Mouse (Mus musculus): Measurements from ENCODE around the gene Apod. TPM values are rescaled to one million over a fixed set of nuclear protein-coding genes. Genes with fewer than 3 reads are reported as not detected.
"Not testable (repeated sequence)": the region's sequence is repeated elsewhere in the genome, so short reads cannot be mapped to it uniquely, and the experiment has no call there.

The Apod gene
- 45.5 and 66.6 TPM in 2 replicates for polyA plus RNA-seq (2012; rRNA removed)

- DNase-seq (ENCODE audit: low read depth): no peak
Observed at GRCm38 (mm10) chr16:31314497-31315233, at the start of gene Apod. Gene Apod, minus strand, starts transcription at chr16:31314808.

GRCm38 (mm10) chr16:31363685-31364436 lies 49.3 kb upstream of the Apod start:
- no peak for DNase-seq (ENCODE audit: low read depth)

DNA sequence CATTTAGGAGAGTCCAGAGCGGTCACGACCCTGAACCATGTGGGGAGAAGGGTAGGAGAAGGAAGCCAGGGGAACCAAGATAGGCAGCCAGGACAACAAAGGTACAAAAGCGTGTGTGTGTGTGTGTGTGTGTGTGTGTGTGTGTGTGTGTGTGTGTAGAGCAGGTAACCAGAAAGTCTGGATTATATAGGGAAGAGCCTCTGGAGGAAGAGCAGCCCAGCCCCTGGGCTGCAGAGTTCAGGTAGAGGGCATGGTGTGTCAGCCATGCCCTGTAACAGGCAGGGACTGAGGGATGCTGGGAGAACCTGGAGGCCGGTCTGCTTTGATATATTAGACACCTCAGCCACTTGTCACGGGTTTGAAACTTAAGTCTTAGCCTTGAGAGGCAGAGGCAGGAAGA lies 44.9 kb upstream of the Apod start:
- DNase-seq (ENCODE audit: low read depth): no peak

- no peak for DNase-seq (ENCODE audit: low read depth)
Observed at GRCm38 (mm10) chr16:31358991-31359390, 44.4 kb upstream of the Apod start.

DNA sequence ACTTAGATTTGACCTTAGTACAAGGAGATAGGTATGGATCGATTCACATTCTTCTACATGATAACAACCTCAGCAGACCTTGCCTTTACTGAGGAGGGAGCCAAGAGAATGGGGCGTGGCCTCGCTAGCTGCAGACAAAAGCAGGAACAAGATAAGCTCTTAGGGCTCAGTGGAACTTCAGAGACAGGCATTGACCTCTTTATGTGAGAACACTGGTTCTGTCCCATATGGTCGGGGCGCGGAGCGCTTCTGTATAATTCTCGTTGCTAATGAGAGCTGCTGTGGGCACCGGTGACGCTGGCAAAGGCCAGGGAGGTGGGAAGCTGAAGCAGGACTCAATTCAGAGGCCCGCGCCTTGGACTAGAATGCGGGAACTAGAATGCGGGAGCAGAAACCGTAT lies 44.0 kb upstream of the Apod start:
- DNase-seq (ENCODE audit: low read depth): no peak

GRCm38 (mm10) chr16:31355882-31356281 lies 41.3 kb upstream of the Apod start:
- no peak for DNase-seq (ENCODE audit: low read depth)

GRCm38 (mm10) chr16:31354341-31355329 lies 40.0 kb upstream of the Apod start:
- DNase-seq (ENCODE audit: low read depth): no peak

GRCm38 (mm10) chr16:31352996-31353395 lies 38.4 kb upstream of the Apod start:
- no peak for DNase-seq (ENCODE audit: low read depth)

DNA sequence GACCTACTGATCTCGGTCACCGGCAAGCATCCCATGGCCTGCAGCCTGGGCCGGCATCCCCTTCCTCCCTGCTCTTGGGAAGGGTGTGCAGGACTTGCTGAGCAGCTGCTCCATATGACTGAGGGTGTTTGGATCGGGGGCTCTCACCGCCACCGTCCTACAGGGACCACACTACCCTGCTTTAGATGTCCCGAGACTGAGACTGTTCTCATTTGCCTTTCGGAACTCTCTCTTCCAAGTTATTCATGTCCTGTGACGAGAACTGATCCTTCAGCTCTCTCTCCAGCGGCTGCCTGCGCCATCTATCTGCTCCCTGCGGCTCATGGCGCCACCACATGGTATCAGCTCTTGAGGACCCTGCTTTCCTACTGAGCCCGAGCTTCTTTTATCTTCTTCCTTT lies 33.0 kb upstream of the Apod start:
- no peak for DNase-seq (ENCODE audit: low read depth)

- DNase-seq (ENCODE audit: low read depth): no peak
Observed at GRCm38 (mm10) chr16:31342966-31343365, 28.4 kb upstream of the Apod start.

- DNase-seq (ENCODE audit: low read depth): no peak
Observed at GRCm38 (mm10) chr16:31342556-31342955, 27.9 kb upstream of the Apod start.

DNA sequence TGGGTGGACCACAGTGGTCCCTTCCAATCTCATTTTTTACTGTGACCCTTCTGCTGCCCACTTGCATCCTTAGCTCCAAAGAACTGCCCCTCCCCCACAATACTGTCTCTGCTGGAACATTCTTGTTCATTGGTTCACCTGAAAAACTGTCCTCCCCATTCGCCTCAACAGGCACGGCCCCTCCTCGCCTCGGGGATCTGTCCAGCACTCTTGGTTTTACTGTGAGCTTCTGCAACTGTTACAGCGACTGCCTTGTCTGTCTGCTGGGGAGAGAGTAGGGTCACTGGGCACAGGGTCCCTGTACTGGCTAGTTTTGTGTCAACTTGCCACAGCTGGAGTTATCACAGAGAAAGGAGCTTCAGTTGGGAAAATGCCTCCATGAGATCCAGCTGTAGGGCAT lies 24.7 kb upstream of the Apod start:
- DNase-seq (ENCODE audit: low read depth): no peak

DNA sequence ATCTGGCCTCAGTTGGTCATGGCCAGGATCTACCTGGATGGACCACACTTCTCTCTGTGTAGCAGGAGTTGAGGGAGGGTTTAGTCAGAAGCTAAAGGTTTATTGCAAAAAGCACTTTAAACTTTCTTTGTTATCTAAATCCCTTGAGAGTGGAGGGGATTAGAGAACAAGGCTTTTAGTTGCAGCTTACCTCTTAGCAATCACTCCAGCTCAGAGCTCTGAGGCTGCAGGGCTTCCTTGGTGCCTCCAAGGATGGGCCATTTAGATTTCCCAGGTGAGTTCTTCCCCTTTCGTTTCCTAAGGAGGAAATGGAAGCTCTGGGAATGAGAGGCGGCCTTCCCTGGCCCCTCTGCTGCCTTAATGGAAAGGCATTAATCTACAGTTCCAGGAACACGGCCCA lies 23.3 kb upstream of the Apod start:
- no peak for DNase-seq (ENCODE audit: low read depth)

DNA sequence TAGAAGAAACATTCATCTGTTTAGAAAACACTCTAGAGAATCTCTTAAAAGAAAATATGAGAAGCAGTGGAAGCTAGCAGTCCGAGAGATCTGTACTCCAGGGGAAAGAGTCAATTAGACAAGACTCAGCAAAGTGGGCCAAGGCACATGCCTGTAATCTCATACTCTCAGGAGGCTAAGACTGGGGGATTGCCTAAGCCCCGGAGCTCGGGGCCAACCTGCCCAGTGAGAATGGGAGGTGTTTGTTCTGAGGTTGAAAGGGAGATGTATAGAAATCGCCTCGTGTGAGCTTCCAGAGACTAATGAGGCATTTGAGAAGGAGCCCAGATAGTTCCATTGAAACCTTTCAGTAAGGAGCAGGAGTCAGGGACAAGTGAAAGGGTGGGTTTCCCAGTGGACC lies 20.2 kb upstream of the Apod start:
- DNase-seq (ENCODE audit: low read depth): no peak

DNA sequence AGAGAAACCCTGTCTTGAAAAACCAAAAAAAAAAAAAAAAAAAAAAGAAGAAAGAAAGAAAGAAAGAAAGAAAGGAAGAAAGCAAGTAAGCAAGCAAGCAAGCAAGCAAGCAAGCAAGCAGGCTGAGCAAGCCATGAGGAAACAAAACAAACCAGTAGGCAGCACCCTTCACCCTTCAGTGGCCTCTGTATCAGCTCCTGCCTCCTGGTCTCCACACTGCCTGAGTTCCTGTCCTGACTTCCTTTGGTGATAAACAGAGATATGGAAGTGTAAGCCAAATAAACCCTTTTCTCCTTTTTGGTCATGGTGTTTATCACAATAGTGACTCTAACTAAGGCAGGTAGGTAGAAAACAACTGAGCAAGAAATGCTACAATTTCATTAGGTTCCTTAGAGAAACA lies 18.0 kb upstream of the Apod start:
- no peak for DNase-seq (ENCODE audit: low read depth)

DNA sequence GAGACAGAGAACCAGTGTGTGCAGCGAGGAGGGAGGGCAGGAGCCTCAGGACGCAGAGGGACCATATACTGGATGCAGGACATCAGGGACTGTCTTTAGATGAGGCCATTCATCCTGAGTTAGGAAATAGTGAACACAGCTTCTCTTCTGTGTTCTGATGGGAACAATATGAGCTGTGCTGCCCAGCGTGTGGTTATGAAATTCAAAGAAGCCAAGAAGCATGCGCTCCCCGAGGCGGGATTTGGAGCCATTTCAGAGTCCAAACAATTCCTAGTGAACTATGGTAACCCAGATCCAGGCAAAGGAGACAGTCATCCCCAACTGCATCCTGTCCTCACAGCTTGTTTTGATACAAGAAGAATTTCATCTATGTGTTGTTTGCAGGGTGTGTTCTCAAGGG lies 16.4 kb upstream of the Apod start:
- DNase-seq (ENCODE audit: low read depth): not testable (repeated sequence)

DNA sequence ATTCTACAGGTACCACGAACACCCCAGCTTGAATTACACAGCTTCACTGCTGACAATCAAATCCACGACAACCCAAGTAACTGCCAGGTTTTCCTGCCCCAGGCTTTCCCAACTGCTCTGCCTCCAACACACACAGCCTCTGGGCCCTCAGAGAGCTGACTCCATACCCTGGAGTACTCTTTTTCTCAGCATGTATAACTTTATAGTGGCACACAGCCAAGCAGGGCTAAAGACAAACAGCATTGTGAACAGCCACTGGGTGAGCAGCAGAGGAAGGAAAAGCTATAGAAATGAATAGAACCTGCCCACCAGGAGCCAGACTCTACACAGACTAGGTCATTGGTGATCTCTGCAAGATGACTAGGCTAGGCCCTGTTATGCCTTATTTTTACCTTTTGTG lies 15.1 kb upstream of the Apod start:
- DNase-seq (ENCODE audit: low read depth): no peak

- DNase-seq (ENCODE audit: low read depth): no peak
Observed at GRCm38 (mm10) chr16:31327891-31328290, 13.3 kb upstream of the Apod start.

- DNase-seq (ENCODE audit: low read depth): no peak
Observed at GRCm38 (mm10) chr16:31327430-31327829, 12.8 kb upstream of the Apod start.

- DNase-seq (ENCODE audit: low read depth): no peak
Observed at GRCm38 (mm10) chr16:31326679-31327078, 12.1 kb upstream of the Apod start.

GRCm38 (mm10) chr16:31325966-31326365 lies 11.4 kb upstream of the Apod start:
- DNase-seq (ENCODE audit: low read depth): no peak

DNA sequence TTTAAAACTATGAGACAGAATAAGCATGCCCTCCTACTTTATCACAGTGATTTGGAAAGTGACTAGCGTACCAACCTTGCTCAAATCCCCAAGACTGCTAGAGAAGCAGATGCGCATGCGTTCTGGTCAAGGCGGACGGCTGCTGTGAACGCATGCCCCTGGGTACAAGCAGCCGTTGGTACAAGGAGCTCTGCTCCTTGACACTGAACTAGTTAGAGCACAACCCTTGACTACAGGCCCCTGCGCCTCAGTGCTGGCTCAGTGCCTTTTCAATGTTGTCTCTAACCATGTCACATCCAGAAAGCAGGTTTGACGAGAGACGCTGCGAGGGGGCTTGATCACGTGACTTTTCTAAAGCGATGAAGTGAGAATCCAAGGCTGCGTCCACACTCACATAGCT lies 10.5 kb upstream of the Apod start:
- no peak for DNase-seq (ENCODE audit: low read depth)

Data from gonadal fat pad, adult 2 months (tissue).